Mouse (Mus musculus) Patski (cell line): Measurements from ENCODE around the gene Ceacam16. TPM values are rescaled to one million over a fixed set of nuclear protein-coding genes. Genes with fewer than 3 reads are reported as not detected.

ENCODE experiments used
- ATAC-seq: fragments of 100-300 bp; one replicate; pipeline ENCODE4 v1.8.0; 2021
- CTCF ChIA-PET: fragments of 350-600 bp; sonication (Branson Sonifier 250); formaldehyde crosslinking; loops from one replicate; lab custom pipeline; 2022; ENCODE audit warnings: inconsistent platforms; lab: Charles Lee
- POLR2A ChIA-PET: fragments of 350-600 bp; sonication (Branson Sonifier 250); formaldehyde crosslinking; loops from one replicate; lab custom pipeline; 2022; ENCODE audit warnings: antibody characterized with exemption, inconsistent platforms; lab: Charles Lee
- DNase-seq: peaks from one replicate; pipeline ENCODE4 v3.0.0-alpha.2; 2011; ENCODE audit warnings: low read depth, low spot score
- H3K27me3 ChIP-seq: fragments of 371-371 bp; one replicate; pipeline ENCODE4 v1.5.1; 2021
- CTCF ChIP-seq: fragments of 100-300 bp; IDR thresholded peaks from one replicate; pipeline ENCODE4 v1.5.1; 2021
- in situ Hi-C: fragments of 300-500 bp; cut with MboI; formaldehyde crosslinking; loops from 3 replicates; pipeline ENCODE4 v1.11.1; 2018; ENCODE audit warnings: low pct_unique_long_range_greater_than_20kb, mixed read lengths
- polyA plus RNA-seq: library from polyadenylated mRNA; unstranded; gene quantifications from one replicate; pipeline ENCODE4 v1.2.3, GENCODE M21; 2021

Gene Ceacam16
- polyA plus RNA-seq, 1 experiment from 2014 or later, result not detected

GRCm38 (mm10) chr7:19811114-19811513, 50.0 kb downstream of the Ceacam16 start:
- ChIA-PET POLR2A (interaction anchor here (0.7 kb wide), 1 partner anchor 11 kb away, joined by 3 read pairs; the partner anchor contains the start of gene Bcl3), CTCF (interaction anchor here (10.2 kb wide), 1 partner anchor 9 kb away, joined by 78 read pairs; no protein-coding TSS in a partner anchor)
- DNase-seq (no peak), ATAC-seq (no peak)
- in situ Hi-C loops, result no loop called here
- TF ChIP-seq CTCF, result no peak
- no peaks in the 10 kb centered on the region for H3K27me3 ChIP-seq

GRCm38 (mm10) chr7:19809369-19809768, 51.7 kb downstream of the Ceacam16 start:
- no peak for DNase-seq
- POLR2A ChIA-PET, result interaction anchor here (0.6 to 1.0 kb wide), 2 partner anchors 12 to 87 kb away, joined by 3 read pairs; no protein-coding TSS in a partner anchor
- ATAC-seq, result no peak
- in situ Hi-C loops, result no loop called here
- no peaks in the 10 kb centered on the region for H3K27me3 ChIP-seq
- TF ChIP-seq CTCF, result no peak
- CTCF ChIA-PET, result no interaction called here

GRCm38 (mm10) chr7:19806356-19806969, 54.6 kb downstream of the Ceacam16 start:
- ChIA-PET CTCF (interaction anchor here (1.1 to 1.6 kb wide), 5 partner anchors 15 to 65 kb away, joined by 3 to 5 read pairs (median 3); no protein-coding TSS in a partner anchor), POLR2A (interaction anchor here (0.8 to 2.1 kb wide), 2 partner anchors 9 to 15 kb away, joined by 3 to 6 read pairs; no protein-coding TSS in a partner anchor)
- DNase-seq, result no peak
- TF ChIP-seq CTCF, result no peak
- H3K27me3 ChIP-seq, result no peaks in the 10 kb centered on the region
- in situ Hi-C loops, result no loop called here
- ATAC-seq, result no peak

GRCm38 (mm10) chr7:19802995-19803394, 58.1 kb downstream of the Ceacam16 start:
- no peaks in the 10 kb centered on the region for H3K27me3 ChIP-seq
- in situ Hi-C loops, result loop anchor here (5.0 kb wide), 2 partner anchors 39 to 69 kb away; no protein-coding TSS in a partner anchor
- TF ChIP-seq CTCF, result peak; percentile 89
- DNase-seq (no peak), ATAC-seq (peak; percentile 47)
- ChIA-PET POLR2A (interaction anchor here (0.7 to 3.0 kb wide), 6 partner anchors 11 to 46 kb away, joined by 3 to 9 read pairs (median 4); no protein-coding TSS in a partner anchor), CTCF (interaction anchor here (0.7 to 4.5 kb wide), 13 partner anchors 10 to 155 kb away, joined by 4 to 78 read pairs (median 8); no protein-coding TSS in a partner anchor)

Other genes with a start within 250 kb of the Ceacam16 start
- 24.5 TPM for gene Relb, start 231.9 kb downstream of the Ceacam16 start, polyA plus RNA-seq
- 154 TPM for gene Clptm1, start 196.3 kb downstream of the Ceacam16 start, polyA plus RNA-seq
- not detected for gene Apoc2, start 183.4 kb downstream of the Ceacam16 start, polyA plus RNA-seq
- gene Gm44805, start 179.9 kb downstream of the Ceacam16 start, polyA plus RNA-seq, result not detected
- 0.09 TPM for gene Apoc4, start 179.8 kb downstream of the Ceacam16 start, polyA plus RNA-seq
- gene Apoc1, start 168.6 kb downstream of the Ceacam16 start, polyA plus RNA-seq, result 1.6 TPM
- 6.0 TPM for gene Apoe, start 162.1 kb downstream of the Ceacam16 start, polyA plus RNA-seq
- 142 TPM for gene Tomm40, start 145.9 kb downstream of the Ceacam16 start, polyA plus RNA-seq
- 168 TPM for gene Nectin2, start 110.8 kb downstream of the Ceacam16 start, polyA plus RNA-seq
- gene Bcam, start 90.3 kb downstream of the Ceacam16 start, polyA plus RNA-seq, result 70.3 TPM
- 0.15 TPM for gene Cblc, start 64.5 kb downstream of the Ceacam16 start, polyA plus RNA-seq
- gene Bcl3, start 38.5 kb downstream of the Ceacam16 start, polyA plus RNA-seq, result 70.5 TPM
- gene Gm19345, start 9.3 kb downstream of the Ceacam16 start, polyA plus RNA-seq, result 0.10 TPM
- 0.21 TPM for gene Ceacam19, start 26.7 kb upstream of the Ceacam16 start, polyA plus RNA-seq
- gene Pvr, start 59.9 kb upstream of the Ceacam16 start, polyA plus RNA-seq, result 38.0 TPM
- gene Igsf23, start 89.5 kb upstream of the Ceacam16 start, polyA plus RNA-seq, result 0.06 TPM
- not detected for gene Ceacam20, start 104.1 kb upstream of the Ceacam16 start, polyA plus RNA-seq
- gene Nlrp9b, start 130.2 kb upstream of the Ceacam16 start, polyA plus RNA-seq, result not detected
- gene Vmn1r91, start 238.4 kb upstream of the Ceacam16 start, polyA plus RNA-seq, result not detected